Mouse (Mus musculus) kidney, adult 2 months (tissue): ENCODE measurements around the gene Olfr1047. TPM values are rescaled to one million over a fixed set of nuclear protein-coding genes. Genes with fewer than 3 reads are reported as not detected.

Source experiments
- DNase-seq: peaks from one replicate; pipeline ENCODE4 v3.0.0; 2021
- H3K27ac ChIP-seq: fragments of 200-500 bp; 2 replicates; pipeline ENCODE4 v1.5.1; 2012; ENCODE audit warnings: low read depth, low read length, control low read depth, inconsistent platforms; ENCODE audit not compliant: insufficient read depth
- H3K27me3 ChIP-seq: fragments of 200-500 bp; replicated peaks from 2 replicates; pipeline ENCODE4 v1.6.1; 2012; ENCODE audit warnings: mild to moderate bottlenecking, moderate library complexity, low read length, inconsistent platforms; ENCODE audit not compliant: control insufficient read depth, insufficient read depth
- H3K36me3 ChIP-seq: fragments of 200-500 bp; 2 replicates; pipeline ENCODE4 v1.6.1; 2012; ENCODE audit warnings: mild to moderate bottlenecking, moderate library complexity, low read length, inconsistent platforms; ENCODE audit not compliant: control insufficient read depth, insufficient read depth
- H3K4me1 ChIP-seq: fragments of 200-500 bp; 2 replicates; pipeline ENCODE4 v1.6.1; 2011; ENCODE audit warnings: low read length; ENCODE audit not compliant: control insufficient read depth, insufficient read depth
- H3K4me3 ChIP-seq: fragments of 200-500 bp; 2 replicates; pipeline ENCODE4 v1.5.1; 2011; ENCODE audit warnings: mild to moderate bottlenecking, low read depth, low read length, control low read depth; ENCODE audit not compliant: insufficient read depth
- CTCF ChIP-seq: fragments of 200-500 bp; conservative IDR thresholded peaks from 2 replicates; pipeline ENCODE4 v1.5.1; 2011; ENCODE audit warnings: low read depth, mild to moderate bottlenecking, control low read depth, low read length, moderate library complexity, mixed read lengths; ENCODE audit not compliant: insufficient read depth, insufficient read length
- POLR2A ChIP-seq: fragments of 200-500 bp; IDR thresholded peaks from one replicate; pipeline ENCODE4 v1.6.1; 2011; ENCODE audit warnings: low read depth, low read length, control low read depth
- WGBS: fragments of 180-500 bp; shearing (Covaris S2); methylation state at CpG from one replicate; pipeline ENCODE4 v1.1.7; 2018; 5-methylcytosine and 5-hydroxymethylcytosine counted together
- polyA plus RNA-seq: library from polyadenylated mRNA; depleted of rRNA; stranded (reverse); fragments of >200 nt; gene quantifications from 2 replicates; pipeline ENCODE4 v1.2.3, GENCODE M21; 2012; rRNA removed

The Olfr1047 gene
- polyA plus RNA-seq, 1 experiment, result not detected

- WGBS, result 85% methylated on average over 3 of the region's 3 CpGs
- Histone ChIP-seq H3K4me3 (no peak overlapping the region), H3K27me3 (no peaks in the 10 kb centered on the region), H3K36me3 (no peaks in the 10 kb centered on the region), H3K4me1 (no peaks in the 10 kb centered on the region), H3K27ac (no peak overlapping the region)
- TF ChIP-seq CTCF (no peak), POLR2A (no peak)
- no peak for DNase-seq
Observed at GRCm38 (mm10) chr2:86179950-86180349, 51.3 kb downstream of the Olfr1047 start.

GRCm38 (mm10) chr2:86177720-86178119 is 53.5 kb downstream of the Olfr1047 start, which contains the start of gene Olfr1044:
Gene Olfr1044, minus strand, starts transcription at chr2:86177820.
- Histone ChIP-seq H3K27ac (no peak within 1 kb of the TSS), H3K4me3 (no peak within 1 kb of the TSS), H3K27me3 (no peaks in the 10 kb centered on the region), H3K36me3 (no peaks in the 10 kb centered on the region), H3K4me1 (no peaks in the 10 kb centered on the region)
- TF ChIP-seq CTCF (no peak), POLR2A (no peak)
- no peak for DNase-seq

Other genes with a start within 250 kb of the Olfr1047 start
- gene Olfr1031, start 241.1 kb downstream of the Olfr1047 start, polyA plus RNA-seq, result not detected in 2 replicates
- gene Olfr1032, start 225.9 kb downstream of the Olfr1047 start, polyA plus RNA-seq, result not detected in 2 replicates
- gene Olfr1033, start 210.8 kb downstream of the Olfr1047 start, polyA plus RNA-seq, result 0.42 and 0.59 TPM in 2 replicates
- 0.08 and 0.13 TPM in 2 replicates for gene Olfr1034, start 185.5 kb downstream of the Olfr1047 start, polyA plus RNA-seq
- gene Olfr1036, start 157.4 kb downstream of the Olfr1047 start, polyA plus RNA-seq, result not detected in 2 replicates
- gene Olfr1037, start 144.0 kb downstream of the Olfr1047 start, polyA plus RNA-seq, result not detected in 2 replicates
- gene Olfr1039, start 95.5 kb downstream of the Olfr1047 start, polyA plus RNA-seq, result not detected in 2 replicates
- not detected in 2 replicates for gene Olfr1040, start 84.7 kb downstream of the Olfr1047 start, polyA plus RNA-seq
- gene Olfr1042, start 69.6 kb downstream of the Olfr1047 start, polyA plus RNA-seq, result not detected in 2 replicates
- gene Olfr1043, start 63.9 kb downstream of the Olfr1047 start, polyA plus RNA-seq, result not detected in 2 replicates
- not detected in 2 replicates for gene Olfr1044, start 53.6 kb downstream of the Olfr1047 start, polyA plus RNA-seq
- not detected in 2 replicates for gene Olfr52, start 45.7 kb downstream of the Olfr1047 start, polyA plus RNA-seq
- gene Olfr1045, start 28.4 kb downstream of the Olfr1047 start, polyA plus RNA-seq, result not detected in 2 replicates
- gene Olfr1046, start 12.1 kb downstream of the Olfr1047 start, polyA plus RNA-seq, result not detected in 2 replicates
- not detected in 2 replicates for gene Olfr1048, start 8.9 kb upstream of the Olfr1047 start, polyA plus RNA-seq
- not detected in 2 replicates for gene Olfr1049, start 26.9 kb upstream of the Olfr1047 start, polyA plus RNA-seq
- not detected in 2 replicates for gene Olfr1051, start 47.7 kb upstream of the Olfr1047 start, polyA plus RNA-seq
- gene Olfr1052, start 61.1 kb upstream of the Olfr1047 start, polyA plus RNA-seq, result not detected in 2 replicates
- gene Olfr1053, start 83.9 kb upstream of the Olfr1047 start, polyA plus RNA-seq, result not detected in 2 replicates
- gene Olfr1054, start 104.0 kb upstream of the Olfr1047 start, polyA plus RNA-seq, result not detected in 2 replicates
- gene Olfr1055, start 118.9 kb upstream of the Olfr1047 start, polyA plus RNA-seq, result not detected in 2 replicates
- not detected in 2 replicates for gene Olfr1056, start 131.1 kb upstream of the Olfr1047 start, polyA plus RNA-seq
- gene Olfr1057, start 147.0 kb upstream of the Olfr1047 start, polyA plus RNA-seq, result not detected in 2 replicates
- not detected in 2 replicates for gene Olfr1058, start 157.2 kb upstream of the Olfr1047 start, polyA plus RNA-seq
- not detected in 2 replicates for gene Olfr1061, start 182.6 kb upstream of the Olfr1047 start, polyA plus RNA-seq
- gene Olfr1062, start 195.3 kb upstream of the Olfr1047 start, polyA plus RNA-seq, result not detected in 2 replicates
- not detected in 2 replicates for gene Olfr1065, start 219.2 kb upstream of the Olfr1047 start, polyA plus RNA-seq
- not detected in 2 replicates for gene Olfr1066, start 224.9 kb upstream of the Olfr1047 start, polyA plus RNA-seq